Mouse (Mus musculus) limb, embryonic 10.5 days (tissue): Measurements from ENCODE around the gene Gm11168. TPM values are rescaled to one million over a fixed set of nuclear protein-coding genes. Genes with fewer than 3 reads are reported as not detected.
"Not testable (repeated sequence)": the region's sequence is repeated elsewhere in the genome, so short reads cannot be mapped to it uniquely, and the experiment has no call there.

Experiments
- DNase-seq: peaks from one replicate; pipeline ENCODE4 v3.0.0-alpha.2; 2017; ENCODE audit warnings: low spot score
- H3K27ac ChIP-seq: fragments of 300-500 bp; sonication (generic); 2 replicates; pipeline ENCODE4 v1.5.1; 2016; ENCODE audit warnings: mild to moderate bottlenecking
- H3K27me3 ChIP-seq: fragments of 300-500 bp; sonication (generic); 2 replicates; pipeline ENCODE4 v1.6.1; 2016; ENCODE audit warnings: low read depth, mild to moderate bottlenecking; ENCODE audit not compliant: poor library complexity, severe bottlenecking
- H3K36me3 ChIP-seq: fragments of 300-500 bp; sonication (generic); 2 replicates; pipeline ENCODE4 v1.6.1; 2016; ENCODE audit warnings: mild to moderate bottlenecking, moderate library complexity
- H3K4me1 ChIP-seq: fragments of 300-500 bp; sonication (generic); 2 replicates; pipeline ENCODE4 v1.6.1; 2016
- H3K4me3 ChIP-seq: fragments of 300-500 bp; sonication (generic); 2 replicates; pipeline ENCODE4 v1.5.1; 2016; ENCODE audit warnings: mild to moderate bottlenecking, moderate library complexity
- H3K9me3 ChIP-seq: fragments of 300-500 bp; sonication (generic); replicated peaks from 2 replicates; pipeline ENCODE4 v1.6.1; 2016; ENCODE audit warnings: mild to moderate bottlenecking
- WGBS: fragments of 180-500 bp; shearing (Covaris S2); methylation state at CpG from one replicate; pipeline ENCODE4 v1.1.7; 2016; 5-methylcytosine and 5-hydroxymethylcytosine counted together
- polyA plus RNA-seq: library from polyadenylated mRNA; unstranded; fragments of >200 nt; fragmentation: Nextera tagmentation; extraction: Ambion mirVana; gene quantifications from 2 replicates; pipeline ENCODE4 v1.2.1, GENCODE M21; 2016

The Gm11168 gene
- polyA plus RNA-seq, 1 experiment from 2014 or later: not detected

- H3K9me3 ChIP-seq, H3K27ac ChIP-seq, H3K4me1 ChIP-seq, H3K27me3 ChIP-seq, H3K36me3 ChIP-seq, DNase-seq, H3K4me3 ChIP-seq: not testable (repeated sequence)
- 59% methylated on average over 9 of the region's 9 CpGs for WGBS
Measured at GRCm38 (mm10) chr9:3018944-3019343, 15.8 kb downstream of the Gm11168 start.

- H3K4me3 ChIP-seq, H3K4me1 ChIP-seq, DNase-seq, H3K27me3 ChIP-seq, H3K27ac ChIP-seq, H3K36me3 ChIP-seq, H3K9me3 ChIP-seq: not testable (repeated sequence)
- 75% methylated on average over 17 of the region's 19 CpGs for WGBS
Measured at GRCm38 (mm10) chr9:3019835-3020727, 16.9 kb downstream of the Gm11168 start.

DNA sequence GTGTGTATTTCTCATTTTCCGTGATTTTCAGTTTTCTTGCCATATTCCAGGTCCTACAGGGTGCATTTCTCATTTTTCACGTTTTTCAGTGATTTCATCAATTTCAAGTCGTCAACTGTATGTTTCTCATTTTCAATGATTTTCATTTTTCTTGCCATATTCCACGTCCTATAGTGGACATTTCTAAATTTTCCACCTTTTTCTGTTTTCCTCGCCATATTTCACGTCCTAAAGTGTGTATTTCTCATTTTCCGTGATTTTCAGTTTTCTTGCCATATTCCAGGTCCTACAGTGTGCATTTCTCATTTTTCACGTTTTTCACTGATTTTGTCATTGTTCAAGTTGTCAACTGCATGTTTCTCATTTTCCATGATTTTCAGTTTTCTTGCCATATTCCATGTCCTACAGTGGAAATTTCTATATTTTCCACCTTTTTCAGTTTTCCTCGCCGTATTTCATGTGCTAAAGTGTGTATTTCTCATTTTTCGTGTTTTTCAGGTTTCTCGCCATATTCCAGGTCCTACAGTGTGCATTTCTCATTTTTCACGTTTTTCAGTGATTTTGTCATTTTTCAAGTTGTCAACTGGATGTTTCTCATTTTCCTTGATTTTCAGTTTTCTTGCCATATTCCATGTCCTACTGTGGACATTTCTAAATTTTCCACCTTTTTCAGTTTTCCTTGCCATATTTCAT is 19.3 kb downstream of the Gm11168 start:
- H3K27me3 ChIP-seq, H3K36me3 ChIP-seq, H3K4me3 ChIP-seq, H3K4me1 ChIP-seq, H3K27ac ChIP-seq, H3K9me3 ChIP-seq: not testable (repeated sequence)
- 73% methylated on average over 11 of the region's 13 CpGs for WGBS
- DNase-seq: peak; percentile 9

GRCm38 (mm10) chr9:3023312-3023984 is 20.3 kb downstream of the Gm11168 start, which contains the start of gene Gm10718:
Gene Gm10718, plus strand, starts transcription at chr9:3023547.
- WGBS: 74% methylated on average over 12 of the region's 13 CpGs
- not testable (repeated sequence) for DNase-seq, H3K9me3 ChIP-seq, H3K27ac ChIP-seq, H3K36me3 ChIP-seq, H3K4me3 ChIP-seq, H3K27me3 ChIP-seq, H3K4me1 ChIP-seq

DNA sequence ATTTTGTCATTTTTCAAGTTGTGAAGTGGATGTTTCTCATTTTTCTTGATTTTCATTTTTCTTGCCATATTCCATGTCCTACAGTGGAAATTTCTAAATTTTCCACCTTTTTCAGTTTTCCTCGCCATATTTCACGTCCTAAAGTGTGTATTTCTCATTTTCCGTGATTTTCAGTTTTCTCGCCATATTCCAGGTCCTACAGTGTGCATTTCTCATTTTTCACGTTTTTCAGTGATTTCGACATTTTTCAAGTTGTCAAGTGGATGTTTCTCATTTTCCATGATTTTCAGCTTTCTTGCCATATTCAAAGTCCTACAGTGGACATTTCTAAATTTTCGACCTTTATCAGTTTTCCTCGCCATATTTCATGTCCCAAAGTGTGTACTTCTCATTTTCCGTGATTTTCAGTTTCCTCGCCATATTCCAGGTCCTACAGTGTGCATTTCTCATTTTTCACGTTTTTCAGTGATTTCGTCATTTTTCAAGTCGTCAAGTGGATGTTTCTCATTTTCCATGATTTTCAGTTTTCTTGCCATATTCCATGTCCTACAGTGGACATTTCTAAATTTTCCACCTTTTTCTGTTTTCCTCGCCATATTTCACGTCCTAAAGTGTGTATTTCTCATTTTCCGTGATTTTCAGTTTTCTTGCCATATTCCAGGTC is 21.0 kb downstream of the Gm11168 start:
- DNase-seq, H3K36me3 ChIP-seq, H3K9me3 ChIP-seq, H3K4me3 ChIP-seq, H3K27me3 ChIP-seq, H3K27ac ChIP-seq, H3K4me1 ChIP-seq: not testable (repeated sequence)
- WGBS: 76% methylated on average over 16 of the region's 16 CpGs

- H3K27me3 ChIP-seq, H3K36me3 ChIP-seq, H3K9me3 ChIP-seq, H3K4me3 ChIP-seq, H3K4me1 ChIP-seq, DNase-seq, H3K27ac ChIP-seq: not testable (repeated sequence)
- 71% methylated on average over 12 of the region's 12 CpGs for WGBS
Measured at GRCm38 (mm10) chr9:3024912-3025467, 21.8 kb downstream of the Gm11168 start, which contains the start of gene Gm10717. Gene Gm10717, plus strand, starts transcription at chr9:3025417.

GRCm38 (mm10) chr9:3025653-3026052 is 22.5 kb downstream of the Gm11168 start:
- not testable (repeated sequence) for H3K36me3 ChIP-seq, H3K4me1 ChIP-seq, H3K27me3 ChIP-seq, DNase-seq, H3K9me3 ChIP-seq, H3K27ac ChIP-seq, H3K4me3 ChIP-seq
- 70% methylated on average over 5 of the region's 6 CpGs for WGBS

DNA sequence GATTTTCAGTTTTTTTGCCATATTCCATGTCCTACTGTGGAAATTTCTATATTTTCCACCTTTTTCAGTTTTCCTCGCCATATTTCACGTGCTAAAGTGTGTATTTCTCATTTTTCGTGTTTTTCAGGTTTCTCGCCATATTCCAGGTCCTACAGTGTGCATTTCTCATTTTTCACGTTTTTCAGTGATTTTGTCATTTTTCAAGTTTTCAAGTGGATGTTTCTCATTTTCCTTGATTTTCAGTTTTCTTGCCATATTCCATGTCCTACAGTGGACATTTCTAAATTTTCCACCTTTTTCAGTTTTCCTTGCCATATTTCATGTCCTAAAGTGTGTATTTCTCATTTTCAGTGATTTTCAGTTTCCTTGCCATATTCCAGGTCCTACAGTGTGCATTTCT is 23.0 kb downstream of the Gm11168 start:
- 75% methylated on average over 5 of the region's 5 CpGs for WGBS
- not testable (repeated sequence) for H3K27me3 ChIP-seq, H3K9me3 ChIP-seq, H3K4me3 ChIP-seq, H3K4me1 ChIP-seq, DNase-seq, H3K27ac ChIP-seq, H3K36me3 ChIP-seq

DNA sequence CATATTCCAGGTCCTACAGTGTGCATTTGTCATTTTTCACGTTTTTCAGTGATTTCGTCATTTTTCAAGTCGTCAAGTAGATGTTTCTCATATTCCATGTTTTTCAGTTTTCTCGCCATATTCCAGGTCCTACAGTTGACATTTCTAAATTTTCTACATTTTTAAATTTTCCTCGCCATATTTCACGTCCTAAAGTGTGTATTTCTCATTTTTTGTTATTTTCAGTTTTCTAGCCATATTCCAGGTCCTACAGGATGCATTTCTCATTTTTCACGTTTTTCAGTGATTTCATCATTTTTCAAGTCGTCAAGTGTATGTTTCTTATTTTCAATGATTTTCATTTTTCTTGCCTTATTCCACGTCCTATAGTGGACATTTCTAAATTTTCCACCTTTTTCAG is 23.6 kb downstream of the Gm11168 start:
- not testable (repeated sequence) for DNase-seq, H3K27ac ChIP-seq, H3K4me3 ChIP-seq, H3K4me1 ChIP-seq, H3K9me3 ChIP-seq, H3K36me3 ChIP-seq, H3K27me3 ChIP-seq
- WGBS: 66% methylated on average over 9 of the region's 9 CpGs

GRCm38 (mm10) chr9:3027200-3027599 is 24.1 kb downstream of the Gm11168 start:
- 73% methylated on average over 9 of the region's 9 CpGs for WGBS
- H3K4me1 ChIP-seq, H3K36me3 ChIP-seq, H3K4me3 ChIP-seq, H3K27ac ChIP-seq, H3K27me3 ChIP-seq, H3K9me3 ChIP-seq: not testable (repeated sequence)
- DNase-seq: peak; percentile 37

- WGBS: 63% methylated on average over 14 of the region's 16 CpGs
- not testable (repeated sequence) for H3K27ac ChIP-seq, H3K9me3 ChIP-seq, H3K36me3 ChIP-seq, DNase-seq, H3K4me3 ChIP-seq, H3K4me1 ChIP-seq, H3K27me3 ChIP-seq
Measured at GRCm38 (mm10) chr9:3029276-3030000, 26.3 kb downstream of the Gm11168 start.

DNA sequence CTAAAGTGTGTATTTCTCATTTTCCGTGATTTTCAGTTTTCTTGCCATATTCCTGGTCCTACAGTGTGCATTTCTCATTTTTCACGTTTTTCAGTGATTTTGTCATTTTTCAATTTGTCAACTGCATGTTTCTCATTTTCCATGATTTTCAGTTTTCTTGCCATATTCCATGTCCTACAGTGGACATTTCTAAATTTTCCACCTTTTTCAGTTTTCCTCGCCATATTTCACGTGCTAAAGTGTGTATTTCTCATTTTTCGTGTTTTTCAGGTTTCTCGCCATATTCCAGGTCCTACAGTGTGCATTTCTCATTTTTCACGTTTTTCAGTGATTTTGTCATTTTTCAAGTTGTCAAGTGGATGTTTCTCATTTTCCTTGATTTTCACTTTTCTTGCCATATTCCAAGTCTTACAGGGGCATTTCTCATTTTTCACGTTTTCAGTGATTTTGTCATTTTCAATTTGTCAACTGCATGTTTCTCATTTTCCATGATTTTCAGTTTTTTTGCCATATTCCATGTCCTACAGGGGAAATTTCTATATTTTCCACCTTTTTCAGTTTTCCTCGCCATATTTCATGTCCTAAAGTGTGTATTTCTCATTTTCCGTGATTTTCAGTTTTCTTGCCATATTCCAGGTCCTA is 27.7 kb downstream of the Gm11168 start:
- DNase-seq: peak; percentile 70
- not testable (repeated sequence) for H3K27ac ChIP-seq, H3K36me3 ChIP-seq, H3K27me3 ChIP-seq, H3K4me3 ChIP-seq, H3K9me3 ChIP-seq, H3K4me1 ChIP-seq
- WGBS: 61% methylated on average over 2 of the region's 10 CpGs
